Mouse (Mus musculus): ENCODE data around the gene Mpp2. TPM values are rescaled to one million over a fixed set of nuclear protein-coding genes. Genes with fewer than 3 reads are reported as not detected.

Mpp2 gene
- polyA plus RNA-seq, 1 experiment from 2014 or later = 7.0 TPM

Other genes with a start within 250 kb of the Mpp2 start
- gene Meox1, start 194.1 kb downstream of the Mpp2 start, polyA plus RNA-seq (2014; fragmentation: Nextera tagmentation; extraction: Ambion mirVana) = 3.3 and 4.0 TPM in 2 replicates
- gene Sost, start 121.5 kb downstream of the Mpp2 start, polyA plus RNA-seq (2014; fragmentation: Nextera tagmentation; extraction: Ambion mirVana) = not detected in 2 replicates
- gene Cfap97d1, start 104.2 kb downstream of the Mpp2 start, polyA plus RNA-seq (2014; fragmentation: Nextera tagmentation; extraction: Ambion mirVana) = not detected in 2 replicates
- gene Dusp3, start 101.5 kb downstream of the Mpp2 start, polyA plus RNA-seq (2014; fragmentation: Nextera tagmentation; extraction: Ambion mirVana) = 25.3 and 27.0 TPM in 2 replicates
- gene Mpp3, start 60.1 kb downstream of the Mpp2 start, polyA plus RNA-seq (2014; fragmentation: Nextera tagmentation; extraction: Ambion mirVana) = 11.0 and 12.2 TPM in 2 replicates
- 0.31 and 0.51 TPM in 2 replicates for gene Cd300lg, start 47.0 kb downstream of the Mpp2 start, polyA plus RNA-seq (2014; fragmentation: Nextera tagmentation; extraction: Ambion mirVana)
- 2.0 TPM in 1 of 2 replicates, not detected in the other for gene Ppy, start 12.8 kb upstream of the Mpp2 start, polyA plus RNA-seq (2014; fragmentation: Nextera tagmentation; extraction: Ambion mirVana)
- 41.5 TPM in 1 of 2 replicates, not detected in the other for gene Pyy, start 19.3 kb upstream of the Mpp2 start, polyA plus RNA-seq (2014; fragmentation: Nextera tagmentation; extraction: Ambion mirVana)
- 1.7 and 3.4 TPM in 2 replicates for gene Nags, start 57.0 kb upstream of the Mpp2 start, polyA plus RNA-seq (2014; fragmentation: Nextera tagmentation; extraction: Ambion mirVana)
- 22.6 and 27.1 TPM in 2 replicates for gene Tmem101, start 67.9 kb upstream of the Mpp2 start, polyA plus RNA-seq (2014; fragmentation: Nextera tagmentation; extraction: Ambion mirVana)
- 88.4 and 89.9 TPM in 2 replicates for gene Lsm12, start 96.8 kb upstream of the Mpp2 start, polyA plus RNA-seq (2014; fragmentation: Nextera tagmentation; extraction: Ambion mirVana)
- gene G6pc3, start 101.1 kb upstream of the Mpp2 start, polyA plus RNA-seq (2014; fragmentation: Nextera tagmentation; extraction: Ambion mirVana) = 36.0 and 37.4 TPM in 2 replicates
- 45.4 and 53.2 TPM in 2 replicates for gene Hdac5, start 141.7 kb upstream of the Mpp2 start, polyA plus RNA-seq (2014; fragmentation: Nextera tagmentation; extraction: Ambion mirVana)
- gene BC030867, start 160.4 kb upstream of the Mpp2 start, polyA plus RNA-seq (2014; fragmentation: Nextera tagmentation; extraction: Ambion mirVana) = 16.5 and 16.6 TPM in 2 replicates
- 0.08 and 0.16 TPM in 2 replicates for gene Asb16, start 180.2 kb upstream of the Mpp2 start, polyA plus RNA-seq (2014; fragmentation: Nextera tagmentation; extraction: Ambion mirVana)
- gene Tmub2, start 196.4 kb upstream of the Mpp2 start, polyA plus RNA-seq (2014; fragmentation: Nextera tagmentation; extraction: Ambion mirVana) = 50.5 and 55.5 TPM in 2 replicates
- 17.5 and 18.1 TPM in 2 replicates for gene Atxn7l3, start 208.1 kb upstream of the Mpp2 start, polyA plus RNA-seq (2014; fragmentation: Nextera tagmentation; extraction: Ambion mirVana)
- 85.5 and 86.0 TPM in 2 replicates for gene Ubtf, start 231.2 kb upstream of the Mpp2 start, polyA plus RNA-seq (2014; fragmentation: Nextera tagmentation; extraction: Ambion mirVana)

Data from intestine, embryonic 14.5 days (tissue).